Mouse (Mus musculus) cerebellum, adult 18-20 months (tissue): ENCODE results near the gene Fbxw9.
"Not testable (repeated sequence)": the region's sequence is repeated elsewhere in the genome, so short reads cannot be mapped to it uniquely, and the experiment has no call there.

Source experiments
- DNase-seq, 2 experiments: peaks; one replicate each; pipeline ENCODE4 v3.0.0; 2021

The Fbxw9 gene

GRCm38 (mm10) chr8:85037681-85038531 lies 21.9 kb upstream of the Fbxw9 start:
- peak; percentile 41 to 52 for DNase-seq

GRCm38 (mm10) chr8:85043619-85044018 lies 16.2 kb upstream of the Fbxw9 start:
- no peak for DNase-seq

DNA sequence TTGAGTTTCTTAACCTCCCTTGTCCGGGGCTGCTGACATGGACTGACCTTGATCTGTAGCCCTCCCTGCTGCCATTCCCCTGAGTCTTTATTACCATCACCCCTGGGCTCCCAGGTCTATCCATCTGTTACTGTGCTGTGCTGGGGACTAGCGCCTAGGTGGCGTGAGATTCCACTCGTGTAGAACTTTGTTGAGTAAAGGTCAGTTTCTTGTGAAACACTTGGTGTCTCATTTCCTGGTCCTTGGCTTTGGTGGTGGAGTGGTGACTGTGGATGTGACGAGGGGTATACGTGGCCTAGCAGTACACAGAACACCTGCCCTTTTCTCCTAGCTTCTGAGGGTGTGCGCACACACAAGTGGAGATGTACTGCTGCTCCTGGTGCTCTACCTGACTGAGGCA lies 2.5 kb upstream of the Fbxw9 start:
- DNase-seq = no peak

- no peak for DNase-seq
These were observed 2.7 kb downstream of the Fbxw9 start for GRCm38 (mm10) chr8:85062603-85063002.

- no peak for DNase-seq
These were observed 5.4 kb downstream of the Fbxw9 start for GRCm38 (mm10) chr8:85065213-85065612.

DNA sequence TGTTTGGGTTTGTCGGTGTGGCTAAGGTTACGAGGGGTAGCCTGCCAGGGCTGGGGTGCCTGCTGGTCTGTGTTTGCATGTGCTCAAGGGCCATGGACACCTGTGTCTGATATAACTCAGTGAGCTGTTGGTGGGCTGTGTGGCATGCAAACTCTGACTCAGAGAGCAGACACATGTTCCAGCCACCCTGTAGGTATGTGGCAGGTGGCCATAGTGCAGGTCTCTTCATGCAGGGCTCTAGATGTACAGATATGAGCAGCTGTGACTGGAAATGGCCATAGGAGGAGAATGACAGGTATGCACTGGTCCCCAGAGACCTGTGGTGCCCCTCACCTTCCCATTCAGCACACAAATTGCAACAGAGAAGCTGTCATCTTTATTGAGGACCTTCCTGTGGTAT lies 7.3 kb downstream of the Fbxw9 start:
- DNase-seq = no peak

DNA sequence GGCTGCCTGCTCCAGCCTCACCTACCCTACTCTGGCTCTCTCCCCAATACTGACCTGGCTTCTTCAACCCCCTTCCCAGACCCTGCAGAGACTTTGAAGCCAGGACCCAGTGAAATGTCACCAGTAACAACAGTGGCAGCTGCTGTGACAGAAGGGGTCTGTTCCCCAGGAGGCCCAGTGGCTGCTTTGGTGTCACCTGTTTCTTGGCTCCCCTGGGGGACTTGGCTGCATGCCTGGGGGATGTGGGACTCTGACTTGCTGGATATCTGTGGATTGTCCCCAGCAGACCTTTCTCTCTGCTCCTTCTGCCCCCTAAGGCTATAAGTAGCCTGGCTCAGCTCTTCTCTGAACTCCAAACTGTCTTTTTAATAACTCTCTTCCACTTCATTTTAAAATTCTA lies 8.1 kb downstream of the Fbxw9 start, which contains the start of gene Gm5741:
Gm5741 (minus strand) TSS at position 1 of the 400 bp plus-strand sequence.
- DNase-seq = no peak

DNA sequence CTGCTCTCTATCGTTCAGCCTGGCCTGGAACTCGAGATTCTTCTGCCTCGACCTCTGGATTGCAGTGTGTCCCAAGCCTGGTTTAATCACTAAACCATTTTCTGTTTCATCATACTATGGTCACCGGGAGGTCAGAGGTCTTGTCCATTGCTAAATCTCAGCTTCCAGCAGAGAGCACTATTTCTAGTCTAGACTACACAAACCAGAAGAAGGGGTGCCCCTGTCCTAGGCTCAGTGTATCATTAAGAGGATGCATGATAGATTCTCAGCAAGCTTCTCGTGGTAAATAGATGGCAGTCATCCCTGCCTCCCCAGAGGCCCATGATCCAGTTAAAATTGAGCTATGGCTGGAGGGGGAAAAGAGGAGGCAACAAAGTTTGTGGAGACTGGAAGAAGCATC lies 11.2 kb downstream of the Fbxw9 start:
- DNase-seq = no peak

DNA sequence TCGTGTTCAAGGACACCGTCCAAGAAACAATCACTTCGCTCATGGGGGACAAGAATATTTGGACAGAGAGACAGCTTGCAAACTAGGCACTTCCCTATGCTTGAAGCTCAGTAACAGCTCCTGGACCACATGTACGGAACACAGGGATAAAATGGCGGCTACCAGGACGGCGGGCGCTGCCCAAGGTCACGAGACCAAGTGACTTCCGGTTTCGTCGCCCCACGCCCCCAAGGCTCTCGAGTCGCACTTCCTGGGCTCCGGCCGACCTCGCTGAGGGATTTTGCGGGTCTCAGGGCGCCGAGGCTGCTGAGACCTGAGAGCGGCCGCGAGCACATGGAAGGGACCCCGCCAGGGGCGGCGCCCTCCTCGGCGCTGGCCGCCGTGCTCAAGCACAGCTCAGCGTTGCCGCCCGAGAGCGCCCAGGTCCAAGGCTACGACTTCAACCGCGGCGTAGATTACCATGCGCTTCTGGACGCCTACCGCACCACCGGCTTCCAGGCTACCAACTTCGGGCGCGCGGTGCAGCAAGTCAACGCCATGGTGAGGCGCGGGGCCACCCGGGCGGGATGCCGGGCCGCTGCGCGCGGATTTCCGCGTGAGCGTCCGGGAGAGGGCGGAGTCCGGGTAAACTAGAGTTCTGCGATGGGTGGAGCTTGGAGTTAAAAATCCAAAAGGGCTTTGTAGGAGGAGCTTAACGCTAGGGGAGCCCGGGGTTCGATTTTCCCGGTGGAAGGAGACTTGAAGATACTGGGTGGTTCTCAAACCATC lies 11.8 kb downstream of the Fbxw9 start, which contains the start of gene Dhps:
Dhps (plus strand) TSS at position 244 of the 768 bp plus-strand sequence.
- DNase-seq = peak; percentile 90 to 94

DNA sequence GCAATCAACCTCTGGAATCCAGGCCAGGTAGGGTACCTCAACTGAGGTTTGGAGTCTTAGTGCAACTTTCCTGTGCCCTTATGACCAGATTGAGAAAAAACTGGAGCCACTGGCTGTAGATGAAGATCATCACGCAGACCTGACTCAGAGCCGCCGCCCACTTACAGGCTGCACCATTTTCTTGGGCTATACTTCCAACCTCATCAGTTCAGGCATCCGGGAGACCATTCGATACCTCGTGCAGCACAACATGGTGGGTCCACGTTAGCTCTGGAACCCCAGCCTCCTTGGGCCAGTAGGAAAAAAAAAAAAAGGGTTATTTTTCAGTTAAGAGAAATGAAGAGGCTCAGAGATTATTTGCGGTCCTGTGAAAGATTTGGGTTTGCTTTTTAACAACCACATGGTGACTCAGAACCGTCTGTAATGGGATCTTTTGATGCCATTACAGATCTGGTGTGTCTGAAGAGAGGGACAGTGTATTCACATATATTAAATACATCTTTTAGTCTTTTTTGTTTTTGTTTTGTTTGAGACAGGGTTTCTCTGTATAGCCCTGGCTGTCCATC lies 12.6 kb downstream of the Fbxw9 start:
- DNase-seq = no peak

DNA sequence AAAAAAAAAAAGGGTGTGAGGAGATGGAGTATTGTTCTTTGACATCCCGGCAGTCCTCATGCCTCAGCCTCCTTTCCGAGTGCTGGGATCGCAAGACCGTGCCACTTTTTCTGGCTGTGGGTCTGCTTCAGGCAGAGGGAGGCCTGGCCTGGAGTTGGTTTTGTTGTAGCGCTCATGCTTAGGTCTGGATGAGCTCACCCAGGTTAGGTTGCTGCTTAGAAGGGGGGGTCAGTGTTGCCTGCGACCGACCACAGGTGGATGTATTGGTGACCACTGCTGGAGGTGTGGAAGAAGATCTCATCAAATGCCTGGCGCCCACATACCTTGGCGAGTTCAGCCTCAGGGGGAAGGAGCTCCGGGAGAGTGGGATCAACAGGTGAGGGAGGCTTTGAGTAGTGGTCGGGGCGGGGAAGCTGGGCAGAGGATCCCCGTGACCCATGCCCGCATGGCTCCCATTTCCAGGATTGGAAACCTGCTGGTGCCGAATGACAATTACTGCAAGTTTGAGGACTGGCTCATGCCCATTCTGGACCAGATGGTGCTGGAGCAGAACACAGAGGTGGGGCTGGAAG lies 13.3 kb downstream of the Fbxw9 start:
- DNase-seq = no peak

DNA sequence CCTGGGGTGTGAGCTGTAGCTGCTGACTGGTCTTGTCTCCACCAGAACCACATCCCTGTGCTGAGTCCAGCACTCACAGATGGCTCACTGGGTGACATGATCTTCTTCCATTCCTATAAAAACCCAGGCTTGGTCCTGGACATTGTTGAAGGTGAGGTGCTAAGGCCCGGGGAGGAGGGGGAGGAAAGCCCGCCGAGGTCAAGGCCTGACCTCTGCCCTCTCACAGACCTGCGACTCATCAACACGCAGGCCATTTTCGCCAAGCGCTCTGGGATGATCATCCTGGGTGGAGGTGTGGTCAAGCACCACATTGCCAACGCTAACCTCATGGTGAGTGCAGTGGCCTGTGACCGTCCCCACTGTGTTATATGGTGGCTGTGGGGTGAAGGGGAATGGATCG lies 14.3 kb downstream of the Fbxw9 start:
- DNase-seq = no peak

- DNase-seq = no peak
These were observed 14.8 kb downstream of the Fbxw9 start for GRCm38 (mm10) chr8:85074617-85075016.

- DNase-seq = peak; percentile 56 to 58
These were observed 16.1 kb downstream of the Fbxw9 start for GRCm38 (mm10) chr8:85076001-85076400.

DNA sequence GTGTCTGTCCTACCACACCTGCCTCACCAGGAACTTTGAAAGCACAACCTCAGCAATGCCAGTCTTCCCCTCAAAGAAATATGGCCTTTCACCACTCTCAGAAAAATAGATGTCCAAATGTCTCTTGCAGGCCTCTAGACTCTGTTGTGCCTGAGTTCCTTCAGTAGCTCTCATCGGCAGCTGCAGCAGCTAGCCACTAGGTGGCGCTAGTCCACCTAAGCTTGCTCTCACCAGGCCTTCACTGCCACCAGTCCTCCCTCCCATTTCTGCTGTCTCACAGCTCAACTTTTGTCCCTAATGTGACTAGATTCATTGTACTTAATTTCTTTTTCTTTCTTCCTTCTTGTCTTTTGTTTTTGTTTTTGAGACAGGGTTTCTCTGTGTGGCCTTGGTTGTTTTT lies 17.1 kb downstream of the Fbxw9 start:
- DNase-seq = peak; percentile 80 to 85

GRCm38 (mm10) chr8:85080214-85080531 lies 20.3 kb downstream of the Fbxw9 start:
- no peak for DNase-seq

DNA sequence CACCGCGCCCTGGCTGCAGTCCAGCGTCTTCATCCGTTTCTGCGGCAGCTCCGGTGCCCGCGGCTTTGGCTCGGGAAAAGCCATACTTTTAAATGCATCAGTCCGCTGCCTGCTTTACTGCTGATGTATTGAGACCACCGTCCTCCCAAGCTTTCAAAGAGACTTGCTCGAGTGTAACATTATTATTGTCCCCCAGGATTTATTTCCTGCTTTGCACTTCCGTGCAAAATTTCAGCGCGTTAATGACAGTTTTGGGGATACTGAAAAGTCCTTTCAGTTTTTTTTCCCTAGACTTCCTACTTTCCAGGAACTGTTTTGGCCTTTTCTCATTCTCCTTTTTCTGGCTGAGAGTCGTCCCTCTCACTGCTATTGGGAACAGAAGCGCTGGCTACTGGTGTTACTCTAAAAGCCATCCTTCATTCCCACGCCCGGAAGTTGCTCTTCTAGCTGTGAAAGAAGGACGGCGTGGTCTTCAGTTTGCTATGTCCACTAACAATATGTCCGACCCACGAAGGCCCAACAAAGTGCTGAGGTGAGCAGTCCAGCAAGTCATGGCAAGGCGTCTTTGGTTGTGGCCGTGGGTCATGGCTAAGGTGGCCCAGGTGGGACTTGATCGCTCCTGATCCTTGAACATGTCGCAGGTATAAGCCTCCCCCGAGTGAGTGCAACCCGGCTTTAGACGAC lies 20.8 kb downstream of the Fbxw9 start, which contains the start of gene Wdr83os:
Wdr83os (plus strand) TSS at position 209 of the 684 bp plus-strand sequence.
- DNase-seq = peak; percentile 55 to 69

DNA sequence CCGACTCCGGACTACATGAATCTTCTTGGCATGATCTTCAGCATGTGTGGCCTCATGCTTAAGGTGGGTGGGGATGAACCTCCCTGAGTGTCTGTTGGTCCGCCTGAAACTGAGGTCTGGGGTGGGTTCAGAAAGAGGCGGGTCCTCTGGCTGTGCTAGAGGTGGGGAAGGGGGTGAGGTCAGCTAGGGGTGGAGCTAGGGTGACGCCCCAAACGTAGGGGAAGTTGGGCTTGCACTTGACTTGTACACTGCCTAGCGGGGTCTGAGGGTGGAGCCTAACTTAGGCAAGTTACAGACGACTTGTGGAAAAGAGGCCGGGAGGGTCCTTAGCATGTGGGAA lies 21.3 kb downstream of the Fbxw9 start, which contains the start of gene Wdr83:
Wdr83 (minus strand) TSS at position 91 of the 340 bp plus-strand sequence.
- DNase-seq = no peak

DNA sequence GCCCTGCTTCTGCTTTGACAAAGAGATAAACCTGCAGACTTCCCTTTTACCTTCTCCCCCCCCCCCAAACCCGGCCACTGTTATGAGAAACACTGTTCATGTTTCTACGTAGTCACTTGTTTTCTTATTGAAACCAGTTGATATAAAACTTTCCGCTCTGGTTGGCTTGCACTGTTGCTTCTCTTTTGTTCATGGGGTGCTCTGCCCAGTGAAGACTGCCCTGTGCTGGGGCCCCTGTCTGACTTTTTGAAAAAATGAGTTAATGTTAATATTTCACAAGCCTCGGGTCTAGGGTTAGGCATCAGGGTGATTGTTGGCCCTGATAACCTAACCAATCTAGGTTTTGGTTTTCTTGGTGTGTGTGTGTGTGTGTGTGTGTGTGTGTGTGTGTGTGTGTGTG lies 22.3 kb downstream of the Fbxw9 start:
- DNase-seq = not testable (repeated sequence)

- DNase-seq = peak; percentile 84 to 94
These were observed 23.4 kb downstream of the Fbxw9 start, which contains the start of gene Man2b1 for GRCm38 (mm10) chr8:85083108-85083813. Gene Man2b1, plus strand, starts transcription at chr8:85083270.

DNA sequence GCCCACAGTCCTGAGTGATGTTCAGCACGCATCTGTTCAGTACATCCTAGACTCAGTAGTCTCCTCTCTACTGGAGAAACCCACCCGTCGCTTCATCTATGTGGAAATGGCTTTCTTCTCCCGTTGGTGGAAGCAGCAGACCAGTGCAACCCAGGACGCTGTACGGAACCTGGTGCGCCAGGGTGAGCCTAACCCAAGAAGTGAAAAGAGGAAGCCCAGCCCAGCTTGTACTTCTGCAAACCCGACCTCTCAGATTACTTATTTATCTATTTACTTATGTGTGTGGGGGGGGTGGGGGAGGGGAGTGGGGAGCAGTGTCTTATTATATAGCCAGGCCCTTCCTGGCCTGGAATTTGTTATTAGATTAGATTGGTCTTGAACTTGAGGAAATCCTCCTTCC lies 24.8 kb downstream of the Fbxw9 start:
- DNase-seq = no peak

DNA sequence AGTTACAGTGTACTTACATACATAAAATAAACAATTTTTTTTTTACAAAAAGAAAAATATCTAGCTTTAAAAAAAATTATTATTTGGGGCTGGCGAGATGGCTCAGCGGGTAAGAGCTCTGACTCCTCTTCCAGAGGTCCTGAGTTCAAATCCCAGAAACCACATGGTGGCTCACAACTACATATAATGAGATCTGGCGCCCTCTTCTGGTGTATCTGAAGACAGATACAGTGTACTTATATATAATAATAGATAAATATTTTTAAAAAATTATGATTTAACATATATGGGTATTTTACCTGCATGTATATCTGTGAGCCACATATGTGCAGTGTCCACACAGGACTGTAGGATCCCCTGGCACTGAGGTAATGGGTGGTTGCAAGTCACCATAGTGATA lies 26.4 kb downstream of the Fbxw9 start:
- no peak for DNase-seq
